Mouse (Mus musculus) ES-Bruce4 (cell line): ENCODE data around the gene Mymk.

ENCODE experiments used
- EP300 ChIP-seq: IDR thresholded peaks from 2 replicates; pipeline ENCODE4 v1.6.1; 2011; ENCODE audit warnings: low read depth, low read length; ENCODE audit not compliant: insufficient read depth
- POLR2A ChIP-seq: IDR thresholded peaks from one replicate; pipeline ENCODE4 v1.8.1; 2011; ENCODE audit warnings: low read length; ENCODE audit not compliant: insufficient read depth

- TF ChIP-seq EP300 (no peak), POLR2A (no peak)
Measured at GRCm38 (mm10) chr2:27095178-27095577, 23.2 kb upstream of the Mymk start.
